Mouse (Mus musculus): ENCODE measurements at regions not wholly inside any gene's neighbourhood (a gene's known extent, or its start where the extent isn't known, plus 50 kb on each side); places are given as distances from the start of the nearest gene placed in this dataset.

DNA sequence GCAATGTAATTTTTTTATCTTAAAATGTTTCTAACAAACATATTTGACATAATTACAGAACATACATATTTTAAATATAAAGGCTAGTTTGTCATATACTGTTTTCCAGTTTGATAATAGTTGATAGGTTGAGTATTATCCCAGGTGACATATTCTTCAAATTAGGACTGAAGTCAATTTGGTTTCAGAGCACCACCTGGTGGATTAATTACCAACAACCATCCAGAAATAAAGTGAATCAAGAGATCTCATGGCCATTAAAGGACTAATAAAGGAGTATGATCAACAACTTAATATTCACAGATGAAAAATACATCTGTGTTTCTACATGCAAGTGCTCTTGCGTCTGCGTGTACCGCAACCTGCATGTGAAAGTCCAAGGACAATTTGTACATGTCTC lies 50.3 kb upstream of the Nmu start:
- peak in 1 of 2 experiments; percentile 14 for DNase-seq (ENCODE audit: low spot score in 2 of 2)

DNA sequence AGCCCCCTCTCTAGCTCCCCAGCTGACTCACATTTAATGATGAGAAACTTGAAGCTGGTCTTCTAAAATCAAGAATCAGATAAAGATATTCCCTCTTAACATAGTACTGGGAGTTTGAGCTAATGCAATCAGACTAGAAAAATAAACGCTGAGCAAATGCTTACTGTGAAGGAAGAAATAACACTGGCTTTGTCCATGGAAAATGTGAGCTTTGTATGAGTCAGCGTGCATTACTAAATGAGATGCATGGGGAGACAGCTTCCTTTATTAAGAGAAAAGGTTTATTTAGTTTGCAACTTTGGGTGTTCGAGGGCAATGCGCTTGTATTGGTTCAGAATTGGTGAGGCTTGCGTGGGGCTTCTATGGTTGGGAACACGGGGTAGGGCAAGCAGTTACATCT lies 52.7 kb upstream of the Nmu start:
- DNase-seq (ENCODE audit: low spot score in 2 of 2), result no peak

DNA sequence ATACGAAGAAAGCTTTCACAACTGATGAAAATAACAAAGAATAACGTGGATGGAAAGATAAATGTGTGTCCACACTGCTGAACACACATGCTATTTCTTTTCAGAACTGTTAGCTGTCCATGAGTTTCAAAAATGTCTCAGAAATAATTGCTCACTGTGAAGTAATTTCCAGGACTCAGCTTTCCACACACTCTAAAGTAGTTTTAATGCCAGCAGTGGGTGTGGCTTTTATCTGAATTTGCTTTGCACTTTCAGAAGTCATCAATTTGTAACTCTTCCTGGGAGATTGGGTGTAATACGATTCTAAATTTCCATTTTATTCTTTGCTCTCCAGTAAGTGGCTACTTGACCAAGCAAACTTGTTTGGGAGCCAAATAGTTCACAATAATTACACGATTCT lies 53.5 kb upstream of the Nmu start:
- no peak for DNase-seq (ENCODE audit: low spot score in 2 of 2)

DNA sequence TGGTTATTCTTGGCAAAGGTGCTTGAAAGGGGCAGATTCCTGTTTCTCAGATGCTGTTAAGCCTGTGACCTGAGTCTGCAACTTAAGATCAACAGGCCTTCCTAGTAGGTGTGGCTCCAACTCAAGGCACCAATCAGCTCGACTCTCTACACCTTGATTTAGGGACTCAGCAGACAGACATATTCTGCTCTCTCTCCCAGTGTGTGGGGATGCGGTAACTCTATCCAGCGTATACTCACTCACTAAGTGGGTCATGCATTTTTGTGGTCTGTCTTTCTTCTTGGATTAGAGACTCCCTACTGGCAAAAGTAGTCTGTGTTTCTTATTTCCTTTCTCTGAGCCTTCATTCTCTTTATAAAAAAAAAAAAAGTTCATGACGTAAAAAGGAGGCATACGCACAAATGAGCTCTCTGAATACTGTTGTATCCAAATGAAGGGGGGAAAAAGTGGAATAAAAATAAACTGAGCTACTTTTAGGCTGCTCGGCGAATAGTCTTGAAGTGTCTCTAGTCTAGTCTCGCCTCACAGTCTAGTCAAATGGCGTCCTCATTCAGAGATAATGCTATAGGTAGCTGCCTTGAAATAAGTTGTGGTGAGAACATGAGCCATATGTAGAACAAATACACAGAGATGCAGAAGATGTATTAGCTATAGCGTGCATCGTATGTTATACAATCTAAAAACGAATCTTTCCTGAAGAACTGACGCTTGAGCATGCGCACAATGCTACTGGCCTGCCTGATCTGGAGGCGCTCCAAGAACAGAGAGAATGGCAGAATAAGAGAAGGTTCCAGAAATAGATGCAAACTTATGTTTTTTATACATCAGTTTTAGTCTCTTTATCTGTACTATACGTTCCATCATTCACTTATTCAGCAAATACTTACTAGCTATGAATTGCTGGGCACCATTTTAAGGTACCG lies 55.6 kb upstream of the Nmu start:
- DNase-seq (ENCODE audit: low spot score in 2 of 2), result no peak

DNA sequence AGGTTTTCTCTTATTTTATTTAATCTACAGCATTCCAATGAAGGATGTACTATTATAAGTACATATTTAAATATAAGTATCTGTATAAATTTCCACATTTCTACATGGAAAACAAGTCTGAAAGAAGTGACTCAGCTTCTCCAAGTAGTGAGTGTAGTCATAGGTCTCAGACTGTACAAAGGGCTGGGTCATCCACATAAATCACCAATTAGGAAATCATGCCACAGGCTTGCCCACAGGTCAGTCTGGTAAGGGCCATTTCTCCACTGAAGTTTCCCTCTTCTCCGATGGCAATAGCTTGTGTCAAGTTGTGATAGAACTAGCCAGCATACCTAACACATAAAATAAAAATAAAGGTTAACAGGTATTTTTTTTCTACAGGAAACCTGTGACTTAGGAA lies 56.3 kb upstream of the Nmu start:
- DNase-seq (ENCODE audit: low spot score in 2 of 2), result no peak

DNA sequence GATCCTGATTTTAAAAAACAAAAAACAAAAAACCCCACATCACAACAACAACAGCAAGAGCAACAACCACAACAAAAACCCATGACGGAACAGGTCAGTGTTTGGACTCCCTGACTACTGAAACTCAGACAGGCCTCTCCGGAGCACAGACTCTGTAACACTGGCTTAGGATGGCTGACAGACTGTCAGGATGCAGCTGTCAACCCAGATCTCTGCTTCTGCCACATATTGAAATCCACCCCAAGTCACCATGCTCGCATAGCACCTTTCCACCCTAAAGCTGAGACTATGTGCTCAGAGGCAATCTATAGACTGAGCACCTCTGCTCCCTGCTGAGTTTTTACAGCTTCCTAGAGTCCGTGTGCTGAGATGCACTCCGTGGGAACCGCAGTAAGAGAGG lies 57.0 kb upstream of the Nmu start:
- no peak for DNase-seq (ENCODE audit: low spot score in 2 of 2)

DNA sequence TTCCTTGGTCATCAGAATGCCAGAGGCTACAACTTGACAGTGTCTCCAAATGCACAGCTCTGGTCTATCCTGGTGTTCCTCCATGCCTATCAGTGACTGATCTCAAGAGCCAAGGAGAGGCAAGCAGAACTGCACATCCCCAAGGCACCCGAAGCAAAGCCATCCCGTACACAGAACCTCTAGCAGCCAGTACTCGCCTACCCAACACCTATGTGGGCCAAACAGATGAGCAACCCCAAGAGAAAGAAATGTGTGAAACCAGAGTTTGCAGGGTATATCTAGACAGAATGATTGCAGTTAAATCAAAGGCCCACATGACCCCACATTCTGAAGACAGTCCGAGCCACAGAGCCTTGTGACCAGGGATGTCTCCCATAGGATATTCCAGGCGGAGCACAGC lies 60.0 kb upstream of the Nmu start:
- no peak for DNase-seq (ENCODE audit: low spot score in 2 of 2)

DNA sequence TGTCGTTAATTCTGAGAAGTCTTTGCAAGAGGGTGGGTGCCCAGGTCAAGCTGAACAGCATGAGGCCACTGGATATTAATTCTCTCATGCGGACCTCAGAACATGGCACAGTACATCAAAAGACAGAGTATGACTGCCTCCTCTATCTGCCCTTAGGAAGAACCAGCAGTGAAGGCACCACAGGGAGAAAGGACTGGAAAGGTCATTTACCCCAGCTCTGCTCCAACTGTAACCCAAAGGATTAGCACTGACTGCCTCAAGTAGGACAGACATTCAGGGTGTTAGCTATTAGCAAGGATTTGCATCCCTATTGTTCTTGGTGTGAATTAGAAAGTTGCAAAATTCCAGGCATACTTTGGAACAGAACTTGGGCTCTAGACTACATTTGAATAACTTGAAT lies 58.2 kb upstream of the Gm7271 start:
- DNase-seq (ENCODE audit: low spot score in 2 of 2), result no peak

DNA sequence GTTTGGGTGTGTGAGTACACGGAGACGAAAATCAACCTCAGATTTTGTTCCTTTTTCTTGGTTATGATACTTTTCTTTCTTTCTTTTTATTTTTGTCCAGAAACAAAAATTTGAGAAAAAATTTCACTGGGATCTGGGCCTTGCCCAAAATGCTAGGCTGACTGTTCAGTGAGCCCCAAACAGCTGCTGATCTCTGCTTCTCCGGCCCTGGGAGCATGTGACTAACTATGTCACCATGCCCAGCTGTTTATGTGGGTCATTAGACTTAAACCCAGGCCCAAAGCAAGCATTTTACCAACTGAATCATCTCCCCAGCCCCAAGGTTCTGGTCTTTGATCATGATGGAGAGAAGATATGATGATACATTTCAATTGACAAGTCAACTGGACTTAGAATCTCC lies 56.3 kb upstream of the Gm7271 start:
- DNase-seq (ENCODE audit: low spot score in 2 of 2), result no peak

DNA sequence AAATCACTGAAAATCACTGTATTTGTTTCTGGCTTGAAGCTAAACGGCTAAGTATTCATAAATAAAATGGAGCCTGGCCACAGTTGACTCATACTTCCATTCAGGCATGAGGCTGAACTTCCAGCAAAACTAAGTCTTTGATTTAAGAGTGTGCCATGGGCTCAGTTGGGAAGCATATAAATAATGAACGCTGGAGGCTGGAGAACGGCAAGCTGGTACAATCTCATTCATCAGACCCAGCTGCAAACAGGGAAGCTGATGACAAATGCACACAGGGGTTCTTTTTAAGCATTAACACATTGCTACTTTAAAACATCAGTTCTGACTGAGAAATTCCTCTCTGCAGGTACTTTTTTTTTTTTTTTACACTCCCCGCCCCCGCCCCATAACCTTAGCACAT lies 54.4 kb upstream of the Gm7271 start:
- DNase-seq (ENCODE audit: low spot score in 2 of 2), result no peak

DNA sequence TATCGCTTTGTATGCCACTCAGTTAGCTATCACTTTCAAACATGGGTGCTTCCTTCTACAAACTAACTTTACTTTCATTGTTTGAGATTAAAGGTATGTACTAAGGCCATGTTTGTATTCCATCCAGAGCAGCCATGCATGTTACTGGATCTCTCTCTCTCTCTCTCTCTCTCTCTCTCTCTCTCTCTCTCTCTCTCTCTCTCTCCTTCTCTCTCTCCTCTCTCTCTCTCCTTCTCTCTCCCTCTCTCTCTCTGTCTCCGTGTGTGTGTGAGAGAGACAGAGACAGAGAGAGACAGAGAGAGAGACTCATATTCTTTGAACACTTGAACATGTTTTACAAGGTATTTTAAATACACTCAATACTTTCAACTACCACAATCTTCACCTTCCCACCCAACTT lies 50.2 kb upstream of the Gm7271 start:
- no peak for DNase-seq (ENCODE audit: low spot score in 2 of 2)
